Mouse (Mus musculus): ENCODE data around the gene Hsd11b1. TPM values are rescaled to one million over a fixed set of nuclear protein-coding genes. Genes with fewer than 3 reads are reported as not detected.

The Hsd11b1 gene
- polyA plus RNA-seq, 1 experiment from 2014 or later: 1.5 TPM

DNA sequence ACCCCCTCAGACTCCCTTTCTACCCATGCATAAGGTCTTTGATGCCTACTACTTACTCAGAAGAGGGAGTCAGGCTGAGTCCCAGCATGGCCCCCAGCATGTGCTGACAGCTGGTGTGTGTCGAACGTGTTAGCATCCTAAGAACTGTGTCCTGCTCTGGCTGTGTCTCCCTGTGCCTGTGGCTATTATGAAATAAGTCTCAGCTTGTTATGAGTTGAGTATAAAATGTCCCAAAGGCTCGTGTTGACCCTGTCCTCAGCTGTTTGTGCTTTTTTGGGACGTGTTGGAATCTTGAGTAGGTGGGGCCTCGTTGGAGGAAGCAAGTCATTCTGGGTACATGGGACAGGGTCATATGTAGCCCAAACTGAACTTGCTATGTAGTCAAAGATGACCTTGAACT lies 49.8 kb downstream of the Hsd11b1 start:
- Histone ChIP-seq H3K4me3 (replicated peaks) (no peak overlapping the region), H3K36me3 (no peaks in the 10 kb centered on the region), H3K27ac (no peak overlapping the region), H3K4me2 (no peak overlapping the region), H3K9ac (no peak overlapping the region), H3K27me3 (no peaks in the 10 kb centered on the region), H3K9me3 (replicated peaks) (no peaks in the 10 kb centered on the region), H3K4me1 (no peaks in the 10 kb centered on the region)
- WGBS: 73% methylated on average over 5 of the region's 5 CpGs
- no peak for ATAC-seq (replicated peaks; ENCODE audit: low FRiP score)

DNA sequence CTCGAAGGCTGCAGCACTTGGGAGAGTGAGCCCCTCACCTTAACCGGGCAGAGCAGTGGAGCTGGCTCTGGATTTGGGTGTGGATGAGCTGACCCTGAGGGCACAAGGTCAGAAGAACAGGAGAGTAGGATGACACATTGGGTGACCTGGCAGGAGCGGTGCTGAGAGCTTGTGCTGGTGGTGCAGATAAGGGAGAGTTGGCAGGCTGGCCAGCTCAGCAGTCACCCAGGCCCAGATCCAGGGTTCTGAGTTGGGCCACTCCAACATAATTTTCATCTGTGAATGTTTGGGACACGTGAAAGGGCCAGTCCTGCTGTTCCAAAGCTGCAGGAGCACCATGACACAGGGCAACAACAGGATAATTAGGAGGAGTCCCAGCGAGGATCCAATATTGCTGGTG lies 52.5 kb downstream of the Hsd11b1 start:
- WGBS: 69% methylated on average over 5 of the region's 5 CpGs
- no peak for ATAC-seq (replicated peaks; ENCODE audit: low FRiP score)
- Histone ChIP-seq H3K4me1 (no peaks in the 10 kb centered on the region), H3K36me3 (no peaks in the 10 kb centered on the region), H3K27ac (no peak overlapping the region), H3K9ac (no peak overlapping the region), H3K9me3 (replicated peaks) (no peaks in the 10 kb centered on the region), H3K4me3 (replicated peaks) (no peak overlapping the region), H3K4me2 (no peak overlapping the region), H3K27me3 (no peaks in the 10 kb centered on the region)

DNA sequence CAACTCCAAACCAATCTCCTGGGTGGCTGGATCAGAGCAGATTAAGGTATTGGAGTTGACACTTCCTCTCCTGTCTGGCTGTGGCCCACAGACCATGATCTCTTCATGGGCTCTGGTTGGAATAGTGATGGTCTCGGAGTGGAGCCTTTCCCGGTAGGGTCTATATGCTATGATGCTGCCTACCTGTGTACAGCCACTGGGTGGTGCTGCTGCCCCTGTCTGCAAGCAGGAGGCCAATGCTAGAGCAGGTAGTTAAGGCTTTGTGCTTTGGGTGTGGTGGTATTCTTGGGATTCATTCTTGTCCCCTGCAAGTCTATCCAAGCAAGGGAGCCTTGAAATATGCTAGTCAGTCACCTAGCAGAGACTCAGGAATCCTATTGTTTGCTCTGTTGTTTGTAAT lies 55.7 kb downstream of the Hsd11b1 start:
- Histone ChIP-seq H3K36me3 (no peaks in the 10 kb centered on the region), H3K9me3 (replicated peaks) (no peaks in the 10 kb centered on the region), H3K27ac (no peak overlapping the region), H3K27me3 (no peaks in the 10 kb centered on the region), H3K4me1 (no peaks in the 10 kb centered on the region), H3K9ac (no peak overlapping the region), H3K4me3 (replicated peaks) (no peak overlapping the region), H3K4me2 (no peak overlapping the region)
- 0 out of 2 replicates have a peak, but pooled peaks have one; percentile 62 for ATAC-seq (replicated peaks; ENCODE audit: low FRiP score)
- WGBS: 29% methylated on average over 2 of the region's 2 CpGs

DNA sequence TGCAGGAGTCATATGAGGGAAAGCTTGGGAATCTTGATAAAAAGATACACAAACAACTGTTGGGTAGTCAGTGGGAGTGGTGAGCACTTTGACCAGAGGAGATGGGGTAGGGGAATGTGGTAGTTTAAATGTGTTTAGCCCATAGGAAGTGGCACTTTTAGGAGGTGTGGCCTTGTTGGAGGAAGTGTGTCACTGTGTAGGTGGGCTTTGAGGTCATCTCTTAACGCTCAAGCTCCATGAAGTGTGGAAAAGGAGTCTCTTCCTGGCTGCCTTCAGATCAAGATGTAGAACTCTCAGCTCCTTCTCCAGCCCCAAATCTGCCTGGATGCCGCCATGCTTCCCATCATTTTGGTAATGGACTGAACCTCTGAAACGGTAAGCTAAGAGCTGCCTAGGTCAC lies 56.4 kb downstream of the Hsd11b1 start, which contains the start of gene Lamb3:
Gene Lamb3, plus strand, starts transcription at position 197 of the 400 bp plus-strand sequence.
- WGBS: 85% methylated on average over 3 of the region's 3 CpGs
- no peak within 1 kb of the TSS for H3K27ac ChIP-seq
- H3K4me2 ChIP-seq: no peak within 1 kb of the TSS
- H3K4me1 ChIP-seq: no peaks in the 10 kb centered on the region
- no peaks in the 10 kb centered on the region for H3K36me3 ChIP-seq
- H3K9ac ChIP-seq: no peak within 1 kb of the TSS
- no peaks in the 10 kb centered on the region for H3K9me3 ChIP-seq (replicated peaks)
- no peak for ATAC-seq (replicated peaks; ENCODE audit: low FRiP score)
- H3K27me3 ChIP-seq: no peaks in the 10 kb centered on the region
- H3K4me3 ChIP-seq (replicated peaks): no peak within 1 kb of the TSS

DNA sequence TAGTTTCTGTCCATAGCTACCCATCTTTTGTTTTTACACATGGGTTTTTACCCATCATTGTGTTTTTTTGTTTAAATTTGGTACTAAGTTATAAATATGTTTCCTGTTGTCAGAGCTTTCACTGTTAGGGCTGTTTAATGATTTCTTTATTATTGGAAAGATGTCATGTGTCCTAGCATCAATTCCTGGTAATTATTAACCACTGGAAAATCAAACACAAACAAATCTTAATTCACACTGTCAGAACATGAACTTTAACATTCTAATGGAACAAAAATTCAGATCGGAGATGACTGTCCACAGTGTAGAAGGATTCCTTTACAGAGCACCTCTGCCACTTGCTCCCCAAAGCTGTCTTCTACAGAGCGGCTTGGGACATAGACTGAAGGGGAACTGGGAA lies 58.4 kb downstream of the Hsd11b1 start:
- H3K4me1 ChIP-seq: no peaks in the 10 kb centered on the region
- no peaks in the 10 kb centered on the region for H3K36me3 ChIP-seq
- H3K9ac ChIP-seq: no peak overlapping the region
- 86% methylated on average over 2 of the region's 2 CpGs for WGBS
- H3K27me3 ChIP-seq: no peaks in the 10 kb centered on the region
- no peak overlapping the region for H3K27ac ChIP-seq
- no peaks in the 10 kb centered on the region for H3K9me3 ChIP-seq (replicated peaks)
- H3K4me2 ChIP-seq: no peak overlapping the region
- ATAC-seq (replicated peaks; ENCODE audit: low FRiP score): no peak
- no peak overlapping the region for H3K4me3 ChIP-seq (replicated peaks)

DNA sequence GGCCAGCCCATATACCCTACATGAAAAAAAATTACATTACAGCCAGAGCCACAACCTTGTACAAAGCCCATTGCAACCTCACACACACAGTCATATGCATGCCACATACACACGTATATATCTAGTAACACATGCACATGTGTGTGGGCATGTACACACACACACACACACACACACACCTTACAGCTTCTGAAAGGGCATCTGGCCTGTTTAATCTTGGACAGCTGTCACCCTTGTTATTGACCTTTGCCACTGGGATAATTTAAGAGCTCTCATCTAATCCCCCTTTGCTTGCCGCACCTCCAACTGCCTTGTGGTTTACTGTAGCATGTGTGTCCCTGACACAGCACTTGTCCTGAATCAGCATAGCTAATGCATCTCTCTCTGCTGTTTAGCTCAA lies 60.1 kb downstream of the Hsd11b1 start:
- Histone ChIP-seq H3K4me3 (replicated peaks) (no peak overlapping the region), H3K4me2 (no peak overlapping the region), H3K27me3 (no peaks in the 10 kb centered on the region), H3K36me3 (no peaks in the 10 kb centered on the region), H3K9me3 (replicated peaks) (no peaks in the 10 kb centered on the region), H3K27ac (no peak overlapping the region), H3K9ac (no peak overlapping the region), H3K4me1 (no peaks in the 10 kb centered on the region)
- WGBS: 62% methylated on average over 2 of the region's 2 CpGs
- no peak for ATAC-seq (replicated peaks; ENCODE audit: low FRiP score)

DNA sequence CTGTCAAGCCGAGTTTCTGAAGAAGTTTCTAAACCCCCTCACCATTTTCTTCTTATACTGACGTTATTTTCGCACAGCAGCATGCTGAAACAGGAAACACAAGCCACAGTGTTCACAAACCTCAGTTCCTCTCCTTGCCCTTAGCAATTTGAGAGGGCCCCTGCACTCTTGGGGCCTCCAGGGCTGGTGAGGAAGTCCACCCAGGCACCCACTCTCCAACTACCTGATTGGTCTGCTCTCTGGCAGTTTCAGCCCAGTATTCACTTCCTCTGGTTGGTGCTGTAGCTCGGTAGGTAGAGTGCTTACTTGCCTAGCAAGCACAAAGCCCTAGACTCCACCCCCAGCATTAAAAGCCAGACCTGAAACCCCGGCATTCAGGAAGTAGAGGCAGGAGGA lies 62.5 kb downstream of the Hsd11b1 start, which contains the start of gene Traf3ip3:
Gene Traf3ip3, minus strand, starts transcription at position 321 of the 396 bp plus-strand sequence.
- 59% methylated on average over 5 of the region's 5 CpGs for WGBS
- no peak within 1 kb of the TSS for H3K4me3 ChIP-seq (replicated peaks)
- H3K9me3 ChIP-seq (replicated peaks): no peaks in the 10 kb centered on the region
- no peak within 1 kb of the TSS for H3K4me2 ChIP-seq
- H3K9ac ChIP-seq: no peak within 1 kb of the TSS
- no peak for ATAC-seq (replicated peaks; ENCODE audit: low FRiP score)
- no peaks in the 10 kb centered on the region for H3K36me3 ChIP-seq
- H3K4me1 ChIP-seq: no peaks in the 10 kb centered on the region
- no peak within 1 kb of the TSS for H3K27ac ChIP-seq
- no peaks in the 10 kb centered on the region for H3K27me3 ChIP-seq

DNA sequence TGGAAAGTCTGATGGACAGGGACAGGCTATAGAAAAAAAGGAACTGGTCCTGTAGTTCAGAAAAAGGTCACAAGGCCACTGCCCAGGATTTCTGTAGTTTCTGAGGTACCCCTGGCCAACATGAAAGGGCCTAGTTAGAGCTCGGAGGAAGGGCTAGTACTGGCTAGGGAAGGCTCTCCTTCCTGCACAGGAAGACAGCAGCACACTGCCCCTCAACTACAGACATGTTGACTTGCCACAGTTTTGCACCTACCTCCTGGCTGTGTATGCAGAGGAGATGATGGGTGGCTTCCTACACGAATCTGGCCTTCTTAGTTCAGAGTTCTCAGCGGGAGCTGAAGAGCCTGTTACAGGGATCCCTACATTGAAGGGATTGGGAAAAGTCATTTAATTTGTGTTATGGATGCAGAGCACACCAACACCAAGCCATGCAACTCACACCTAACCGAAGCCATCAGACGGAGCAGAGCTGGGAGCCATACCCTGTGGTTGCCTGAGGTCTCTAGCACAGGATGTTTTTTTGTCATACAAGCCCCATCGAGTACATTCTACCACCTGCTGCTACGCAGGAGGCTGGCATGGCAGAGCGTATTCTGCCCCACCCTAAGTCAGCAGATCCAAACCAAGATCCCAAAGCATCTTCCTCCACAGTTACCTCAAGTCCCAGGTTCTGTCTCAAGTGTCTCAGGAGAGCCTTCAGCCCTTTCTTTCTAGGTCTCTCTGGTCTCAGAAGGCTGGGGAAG lies 63.1 kb downstream of the Hsd11b1 start:
- Histone ChIP-seq H3K36me3 (no peaks in the 10 kb centered on the region), H3K4me1 (no peaks in the 10 kb centered on the region), H3K4me3 (replicated peaks) (no peak overlapping the region), H3K4me2 (no peak overlapping the region), H3K9me3 (replicated peaks) (no peaks in the 10 kb centered on the region), H3K27ac (no peak overlapping the region), H3K9ac (no peak overlapping the region), H3K27me3 (no peaks in the 10 kb centered on the region)
- no peak for ATAC-seq (replicated peaks; ENCODE audit: low FRiP score)
- 86% methylated on average over 8 of the region's 8 CpGs for WGBS

DNA sequence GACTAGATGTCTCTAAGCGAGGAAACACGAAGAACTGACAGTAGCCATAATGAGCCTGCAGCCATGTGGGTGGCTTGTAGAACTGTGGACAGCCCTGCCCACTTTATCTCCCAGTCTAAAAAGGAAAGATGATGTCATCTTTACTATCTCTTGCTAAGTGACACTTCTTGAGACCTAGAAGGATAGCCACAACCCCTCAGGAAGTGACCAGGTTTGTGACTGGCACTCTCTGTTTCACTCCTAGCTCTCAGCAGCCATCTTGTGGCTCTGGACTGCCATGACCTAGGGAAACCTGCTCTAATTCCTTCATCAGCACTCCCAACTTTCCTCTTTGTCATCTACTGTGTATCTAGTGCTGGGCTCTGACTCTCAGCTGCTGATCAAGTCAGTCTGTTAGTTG lies 65.6 kb downstream of the Hsd11b1 start:
- H3K4me2 ChIP-seq: no peak overlapping the region
- H3K36me3 ChIP-seq: no peaks in the 10 kb centered on the region
- ATAC-seq (replicated peaks; ENCODE audit: low FRiP score): no peak
- H3K4me3 ChIP-seq (replicated peaks): no peak overlapping the region
- no peaks in the 10 kb centered on the region for H3K27me3 ChIP-seq
- no peaks in the 10 kb centered on the region for H3K9me3 ChIP-seq (replicated peaks)
- H3K4me1 ChIP-seq: no peaks in the 10 kb centered on the region
- H3K9ac ChIP-seq: no peak overlapping the region
- WGBS: 79% methylated on average over 2 of the region's 2 CpGs
- no peak overlapping the region for H3K27ac ChIP-seq

DNA sequence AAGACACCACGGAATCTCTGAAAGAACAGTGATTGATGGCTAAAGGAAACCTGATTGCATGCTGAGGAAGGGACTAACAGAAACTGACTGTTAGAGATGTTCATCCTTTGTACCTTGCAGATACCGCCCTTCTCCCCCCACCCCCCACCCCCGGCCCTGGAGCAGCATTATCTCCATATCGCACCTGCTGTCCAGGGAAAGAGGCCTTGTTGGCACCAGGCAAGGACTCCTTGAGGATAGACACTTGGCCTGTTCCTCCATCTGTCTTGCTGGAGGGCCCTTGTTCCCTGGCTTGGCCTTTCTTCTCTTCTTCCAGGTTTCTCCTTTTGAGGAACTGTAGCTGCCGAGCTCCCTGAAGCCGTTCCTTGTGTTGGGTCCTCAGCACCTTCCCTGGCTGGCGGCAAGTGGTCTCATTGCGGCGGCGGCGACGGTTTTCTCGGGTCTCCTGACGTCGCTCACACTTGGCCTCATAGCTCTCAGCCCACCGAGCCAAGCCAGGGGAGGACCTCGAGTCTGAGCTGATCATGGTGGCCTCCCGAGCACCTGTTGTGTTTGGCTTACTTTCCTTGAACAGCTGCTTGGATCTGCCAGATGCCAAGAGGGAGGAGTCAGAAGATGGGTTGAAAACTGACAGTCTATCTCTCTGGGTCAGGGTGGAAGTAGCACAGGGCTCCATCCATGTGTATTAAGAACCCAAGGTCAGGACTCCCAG lies 66.2 kb downstream of the Hsd11b1 start:
- Histone ChIP-seq H3K27ac (no peak overlapping the region), H3K9ac (no peak overlapping the region), H3K4me2 (no peak overlapping the region), H3K36me3 (no peaks in the 10 kb centered on the region), H3K4me3 (replicated peaks) (no peak overlapping the region), H3K9me3 (replicated peaks) (no peaks in the 10 kb centered on the region), H3K4me1 (no peaks in the 10 kb centered on the region), H3K27me3 (no peaks in the 10 kb centered on the region)
- no peak for ATAC-seq (replicated peaks; ENCODE audit: low FRiP score)
- WGBS: 85% methylated on average over 18 of the region's 18 CpGs

DNA sequence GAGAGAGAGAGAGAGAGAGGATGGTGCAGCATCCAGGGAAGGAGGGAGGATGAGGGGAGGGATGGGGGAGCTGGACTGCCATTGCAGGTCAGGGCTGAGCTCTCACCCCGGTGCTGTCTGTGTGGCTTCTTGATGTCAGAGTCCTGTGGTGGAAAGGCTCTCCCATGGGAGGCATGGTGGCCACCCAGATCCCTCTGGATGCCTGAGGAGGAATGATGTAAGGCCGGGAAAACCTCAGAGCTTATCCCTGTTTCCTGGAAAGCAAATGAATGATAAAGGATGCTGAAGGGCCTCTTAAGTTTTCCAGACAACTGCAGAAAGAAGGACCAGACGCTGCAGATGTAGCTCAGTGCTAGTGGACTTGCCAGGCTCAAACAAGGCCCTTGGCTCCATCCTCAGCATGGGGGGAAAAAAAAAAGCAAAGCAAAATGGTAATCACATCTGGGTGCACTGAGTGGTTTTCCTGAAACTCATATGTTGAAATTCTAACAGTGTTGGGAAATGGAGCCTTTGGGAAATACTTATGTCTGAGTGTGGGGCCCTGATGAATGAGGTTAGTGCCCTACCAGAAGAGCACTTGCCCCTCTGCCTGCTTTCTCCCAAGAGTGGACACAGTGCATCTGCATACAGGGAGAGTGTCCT lies 68.6 kb downstream of the Hsd11b1 start:
- ATAC-seq (replicated peaks; ENCODE audit: low FRiP score): no peak
- WGBS: 74% methylated on average over 3 of the region's 3 CpGs
- peaks cover 6% of the 10 kb centered on the region for H3K4me1 ChIP-seq
- no peak overlapping the region for H3K4me2 ChIP-seq
- H3K36me3 ChIP-seq: no peaks in the 10 kb centered on the region
- no peak overlapping the region for H3K9ac ChIP-seq
- no peaks in the 10 kb centered on the region for H3K27me3 ChIP-seq
- no peaks in the 10 kb centered on the region for H3K9me3 ChIP-seq (replicated peaks)
- no peak overlapping the region for H3K4me3 ChIP-seq (replicated peaks)
- H3K27ac ChIP-seq: no peak overlapping the region

DNA sequence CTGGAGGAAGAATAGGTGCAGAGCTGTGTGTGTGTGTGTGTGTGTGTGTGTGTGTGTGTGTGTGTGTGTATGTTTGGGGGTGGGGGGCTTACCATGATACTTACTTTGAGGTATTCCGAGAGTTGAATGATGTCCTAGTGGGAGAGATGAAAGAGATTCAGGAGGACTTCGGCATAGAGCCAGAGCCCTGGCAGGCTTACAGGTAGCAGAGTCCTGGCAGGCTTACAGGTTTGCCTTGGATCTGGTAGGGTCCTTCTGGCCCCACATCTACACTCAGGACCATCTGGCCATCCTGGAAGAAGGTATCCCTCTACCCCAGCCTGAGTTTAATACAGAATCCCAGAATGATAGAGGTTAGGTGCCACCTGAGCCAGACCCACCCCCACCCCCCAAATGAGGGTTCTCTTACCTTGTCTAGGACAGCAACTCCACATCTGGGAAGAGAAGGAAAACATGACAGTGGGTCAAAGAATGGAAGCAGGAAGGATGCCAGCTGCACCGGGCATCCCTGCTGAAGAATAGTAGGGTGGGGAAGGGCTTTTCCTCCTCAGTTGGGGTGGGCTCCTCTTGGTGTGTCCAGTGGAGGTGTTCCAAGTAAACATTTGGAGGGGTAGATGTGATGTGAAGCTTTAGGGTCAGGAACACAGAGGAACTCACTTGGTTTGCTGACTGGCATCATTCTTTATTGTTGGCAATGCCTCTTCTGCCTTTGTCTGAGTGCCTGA lies 69.3 kb downstream of the Hsd11b1 start:
- Histone ChIP-seq H3K4me3 (replicated peaks) (no peak overlapping the region), H3K27me3 (no peaks in the 10 kb centered on the region), H3K9ac (no peak overlapping the region), H3K4me1 (peaks cover 13% of the 10 kb centered on the region), H3K36me3 (no peaks in the 10 kb centered on the region), H3K27ac (no peak overlapping the region), H3K9me3 (replicated peaks) (no peaks in the 10 kb centered on the region), H3K4me2 (no peak overlapping the region)
- WGBS: 77% methylated on average over 3 of the region's 3 CpGs
- no peak for ATAC-seq (replicated peaks; ENCODE audit: low FRiP score)

Data from kidney, embryonic 15.5 days (tissue).